Mouse (Mus musculus): ENCODE data around the gene Ostn.
"Not testable (repeated sequence)": the region's sequence is repeated elsewhere in the genome, so short reads cannot be mapped to it uniquely, and the experiment has no call there.

Ostn gene

GRCm38 (mm10) chr16:27307189-27307588 lies at the start of gene Ostn:
Gene Ostn, plus strand, starts transcription at chr16:27307489.
- ATAC-seq (ENCODE audit: low TSS enrichment): not testable (repeated sequence)

GRCm38 (mm10) chr16:27268748-27269147 lies 38.5 kb upstream of the Ostn start:
- no peak for ATAC-seq (ENCODE audit: low TSS enrichment)

- ATAC-seq (ENCODE audit: low TSS enrichment): no peak
Observed at GRCm38 (mm10) chr16:27287410-27287809, 19.9 kb upstream of the Ostn start.

- no peak for ATAC-seq (ENCODE audit: low TSS enrichment)
Observed at GRCm38 (mm10) chr16:27296508-27296907, 10.8 kb upstream of the Ostn start.

GRCm38 (mm10) chr16:27296929-27297328 lies 10.4 kb upstream of the Ostn start:
- ATAC-seq (ENCODE audit: low TSS enrichment): no peak

- no peak for ATAC-seq (ENCODE audit: low TSS enrichment)
Observed at GRCm38 (mm10) chr16:27319099-27319498, 11.8 kb downstream of the Ostn start.

GRCm38 (mm10) chr16:27322047-27322446 lies 14.8 kb downstream of the Ostn start:
- no peak for ATAC-seq (ENCODE audit: low TSS enrichment)

GRCm38 (mm10) chr16:27326463-27326862 lies 19.2 kb downstream of the Ostn start:
- no peak for ATAC-seq (ENCODE audit: low TSS enrichment)

GRCm38 (mm10) chr16:27347521-27347920 lies 40.2 kb downstream of the Ostn start:
- no peak for ATAC-seq (ENCODE audit: low TSS enrichment)

- no peak for ATAC-seq (ENCODE audit: low TSS enrichment)
Observed at GRCm38 (mm10) chr16:27348359-27348758, 41.1 kb downstream of the Ostn start.

GRCm38 (mm10) chr16:27349235-27349634 lies 41.9 kb downstream of the Ostn start:
- no peak for ATAC-seq (ENCODE audit: low TSS enrichment)

GRCm38 (mm10) chr16:27349878-27350532 lies 42.7 kb downstream of the Ostn start:
- no peak for ATAC-seq (ENCODE audit: low TSS enrichment)

GRCm38 (mm10) chr16:27354464-27354863 lies 47.2 kb downstream of the Ostn start:
- ATAC-seq (ENCODE audit: low TSS enrichment): no peak

- no peak for ATAC-seq (ENCODE audit: low TSS enrichment)
Observed at GRCm38 (mm10) chr16:27360059-27360458, 52.8 kb downstream of the Ostn start.

- ATAC-seq (ENCODE audit: low TSS enrichment): no peak
Observed at GRCm38 (mm10) chr16:27370191-27370590, 62.9 kb downstream of the Ostn start, which contains the start of gene Uts2b. Gene Uts2b, minus strand, starts transcription at chr16:27370239.

- no peak for ATAC-seq (ENCODE audit: low TSS enrichment)
Observed at GRCm38 (mm10) chr16:27370700-27371099, 63.4 kb downstream of the Ostn start.

- no peak for ATAC-seq (ENCODE audit: low TSS enrichment)
Observed at GRCm38 (mm10) chr16:27374139-27374538, 66.8 kb downstream of the Ostn start.

- no peak for ATAC-seq (ENCODE audit: low TSS enrichment)
Observed at GRCm38 (mm10) chr16:27375318-27375717, 68.0 kb downstream of the Ostn start.

- no peak for ATAC-seq (ENCODE audit: low TSS enrichment)
Observed at GRCm38 (mm10) chr16:27376556-27376955, 69.3 kb downstream of the Ostn start.

GRCm38 (mm10) chr16:27382217-27382616 lies 74.9 kb downstream of the Ostn start:
- no peak for ATAC-seq (ENCODE audit: low TSS enrichment)

GRCm38 (mm10) chr16:27384893-27385603 lies 77.8 kb downstream of the Ostn start:
- peak; percentile 38 for ATAC-seq (ENCODE audit: low TSS enrichment)

GRCm38 (mm10) chr16:27385649-27386048 lies 78.4 kb downstream of the Ostn start:
- no peak for ATAC-seq (ENCODE audit: low TSS enrichment)

- no peak for ATAC-seq (ENCODE audit: low TSS enrichment)
Observed at GRCm38 (mm10) chr16:27386850-27387407, 79.6 kb downstream of the Ostn start.

Data from frontal cortex, adult (tissue).